Mouse (Mus musculus) cerebellum, adult 2 months (tissue): ENCODE data around the gene Trim27. TPM values are rescaled to one million over a fixed set of nuclear protein-coding genes. Genes with fewer than 3 reads are reported as not detected.

Source experiments
- DNase-seq, 2 experiments: peaks; one replicate each; pipeline ENCODE4 v3.0.0; 2021
- H3K27ac ChIP-seq: fragments of 200-500 bp; 2 replicates; pipeline ENCODE4 v1.5.1; 2012; ENCODE audit warnings: low read length, control low read depth, inconsistent platforms; ENCODE audit not compliant: insufficient read depth
- H3K27me3 ChIP-seq: fragments of 200-500 bp; 2 replicates; pipeline ENCODE4 v1.6.1; 2012; ENCODE audit warnings: inconsistent platforms, mild to moderate bottlenecking, low read length, moderate library complexity; ENCODE audit not compliant: control insufficient read depth, insufficient read depth
- H3K4me1 ChIP-seq: fragments of 200-500 bp; 2 replicates; pipeline ENCODE4 v1.6.1; 2011; ENCODE audit warnings: low read length; ENCODE audit not compliant: control insufficient read depth, insufficient read depth
- H3K4me3 ChIP-seq: fragments of 200-500 bp; replicated peaks from 2 replicates; pipeline ENCODE3; 2011; ENCODE audit warnings: mild to moderate bottlenecking, low read depth, low read length, control low read depth; ENCODE audit not compliant: insufficient read depth
- CTCF ChIP-seq: fragments of 200-500 bp; IDR thresholded peaks from 2 replicates; pipeline ENCODE4 v1.5.1; 2011; ENCODE audit warnings: low read depth, mild to moderate bottlenecking, control low read depth, low read length, moderate library complexity, borderline replicate concordance; ENCODE audit not compliant: insufficient read depth
- POLR2A ChIP-seq: fragments of 200-500 bp; IDR thresholded peaks from 2 replicates; pipeline ENCODE4 v1.6.1; 2011; ENCODE audit warnings: low read length, control low read depth, borderline replicate concordance; ENCODE audit not compliant: insufficient read depth
- WGBS: fragments of 180-500 bp; shearing (Covaris S2); methylation state at CpG from one replicate; pipeline ENCODE4 v1.1.7; 2018; 5-methylcytosine and 5-hydroxymethylcytosine counted together
- polyA plus RNA-seq: library from polyadenylated mRNA; depleted of rRNA; stranded (reverse); fragments of >200 nt; gene quantifications from 2 replicates; pipeline ENCODE4 v1.2.3, GENCODE M21; 2012; rRNA removed

Gene Trim27
- polyA plus RNA-seq, 1 experiment, result 28.9 TPM

DNA sequence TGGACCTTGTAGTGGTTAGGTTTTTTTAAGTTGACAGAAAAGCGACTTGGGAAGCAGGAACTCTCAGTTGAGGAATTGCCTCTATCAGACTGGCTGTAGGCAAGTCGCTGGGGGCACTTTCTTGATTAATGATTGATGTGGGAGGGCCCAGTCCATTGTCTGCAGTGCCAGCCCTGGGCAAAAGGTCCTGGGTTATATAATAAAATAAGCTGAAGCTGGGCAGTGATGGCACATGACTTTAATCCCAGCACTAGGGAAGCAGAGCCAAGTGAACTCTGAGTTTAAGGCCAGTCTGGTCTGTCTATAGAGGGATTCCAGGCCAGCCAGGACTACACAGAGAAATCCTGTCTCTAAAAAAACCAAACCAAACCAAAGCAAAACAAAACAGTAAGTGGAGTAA is 57.5 kb downstream of the Trim27 start:
- TF ChIP-seq CTCF, result no peak
- no peak for TF ChIP-seq POLR2A
- no peak overlapping the region for H3K27ac ChIP-seq
- H3K4me3 ChIP-seq, result no peak overlapping the region
- H3K4me1 ChIP-seq, result no peaks in the 10 kb centered on the region
- 86% methylated on average over 2 of the region's 2 CpGs for WGBS
- DNase-seq, result no peak
- H3K27me3 ChIP-seq, result no peaks in the 10 kb centered on the region

GRCm38 (mm10) chr13:21237161-21237560 is 57.9 kb downstream of the Trim27 start:
- no peak overlapping the region for H3K27ac ChIP-seq
- DNase-seq, result no peak
- TF ChIP-seq POLR2A, result no peak
- H3K27me3 ChIP-seq, result no peaks in the 10 kb centered on the region
- WGBS, result 89% methylated on average over 6 of the region's 6 CpGs
- no peak overlapping the region for H3K4me3 ChIP-seq
- no peaks in the 10 kb centered on the region for H3K4me1 ChIP-seq

DNA sequence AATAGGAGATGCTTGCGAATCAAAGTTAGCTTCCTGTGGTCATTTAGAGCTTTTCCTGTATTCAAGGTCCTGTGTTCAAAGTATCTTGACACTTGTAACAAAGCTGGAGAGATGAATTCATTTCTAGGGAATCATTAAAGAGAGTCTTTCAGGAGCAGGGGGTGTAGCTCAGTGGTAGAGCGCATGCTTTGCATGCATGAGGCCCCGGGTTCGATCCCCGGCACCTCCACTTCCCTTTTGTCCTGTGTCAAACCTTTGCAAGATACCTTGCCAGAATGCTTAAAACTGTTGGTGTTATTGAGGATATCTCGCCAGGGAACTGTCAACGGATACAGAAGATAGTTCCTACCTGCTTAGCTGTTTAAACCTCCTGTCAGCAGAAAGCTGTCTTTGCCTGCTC is 61.5 kb downstream of the Trim27 start:
- DNase-seq, result peak in 1 of 2 experiments; percentile 13
- WGBS, result 32% methylated on average over 7 of the region's 7 CpGs
- Histone ChIP-seq H3K4me1 (no peaks in the 10 kb centered on the region), H3K27ac (no peak overlapping the region), H3K4me3 (no peak overlapping the region), H3K27me3 (no peaks in the 10 kb centered on the region)
- TF ChIP-seq CTCF, result no peak
- no peak for TF ChIP-seq POLR2A

DNA sequence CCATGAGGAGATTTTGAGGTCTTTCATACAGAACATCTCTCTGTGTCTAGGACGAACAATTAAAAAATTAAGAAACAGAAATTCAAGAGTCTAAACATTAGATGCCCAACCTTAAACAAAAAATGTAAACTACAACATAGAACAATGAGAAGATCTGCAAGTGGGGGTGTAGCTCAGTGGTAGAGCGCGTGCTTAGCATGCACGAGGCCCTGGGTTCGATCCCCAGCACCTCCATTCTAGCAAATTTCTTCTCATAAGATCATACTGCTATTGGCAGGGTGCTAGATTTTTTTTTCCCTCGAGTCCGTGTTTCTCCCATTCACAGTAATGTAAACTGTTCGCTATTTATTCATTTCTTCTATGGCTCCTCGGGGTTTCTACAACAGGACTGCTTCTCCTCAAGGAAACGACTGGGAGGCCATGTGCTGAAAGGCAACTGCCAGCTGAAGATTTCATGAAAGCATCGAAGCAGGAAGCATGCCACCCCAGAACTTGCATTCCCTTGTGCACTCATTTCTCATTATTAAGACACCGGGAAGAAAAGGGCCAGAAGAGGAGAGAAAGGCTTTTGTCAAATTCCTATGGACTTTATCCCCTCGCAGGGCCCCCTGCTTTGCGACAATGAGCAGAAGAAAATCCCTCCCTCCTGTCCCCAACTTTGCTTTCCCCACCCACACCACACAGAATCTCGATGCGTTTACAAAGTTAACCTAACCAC is 63.3 kb downstream of the Trim27 start:
- TF ChIP-seq CTCF, result no peak
- TF ChIP-seq POLR2A, result no peak
- 18% methylated on average over 16 of the region's 16 CpGs for WGBS
- DNase-seq, result no peak

DNA sequence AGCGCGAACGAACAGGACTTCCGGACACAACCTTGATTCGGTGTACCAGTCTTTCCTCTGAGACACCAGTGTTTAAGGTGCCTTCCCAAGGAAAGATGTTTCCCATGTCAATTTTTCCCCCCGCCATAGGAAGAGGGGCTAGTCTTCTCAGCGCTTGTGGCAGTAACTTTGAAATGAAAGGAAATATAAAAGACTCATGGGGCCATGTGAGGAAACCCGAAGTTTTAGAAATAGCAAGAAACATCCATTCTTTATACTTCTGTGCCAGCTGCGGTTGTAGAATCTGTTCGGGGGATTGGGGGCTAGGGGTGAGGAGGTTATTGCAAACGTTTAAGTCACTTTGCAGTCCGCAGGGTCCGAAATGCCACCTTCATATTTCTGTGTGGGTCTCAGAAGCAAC is 64.0 kb downstream of the Trim27 start:
- Histone ChIP-seq H3K4me3 (no peak overlapping the region), H3K4me1 (no peaks in the 10 kb centered on the region), H3K27ac (no peak overlapping the region), H3K27me3 (no peaks in the 10 kb centered on the region)
- 31% methylated on average over 13 of the region's 13 CpGs for WGBS
- no peak for TF ChIP-seq POLR2A
- no peak for DNase-seq

More for the DNA sequence above, 63.3 kb downstream of the Trim27 start:
- Histone ChIP-seq H3K27ac (no peak overlapping the region), H3K4me3 (no peak overlapping the region), H3K4me1 (no peaks in the 10 kb centered on the region), H3K27me3 (no peaks in the 10 kb centered on the region)

DNA sequence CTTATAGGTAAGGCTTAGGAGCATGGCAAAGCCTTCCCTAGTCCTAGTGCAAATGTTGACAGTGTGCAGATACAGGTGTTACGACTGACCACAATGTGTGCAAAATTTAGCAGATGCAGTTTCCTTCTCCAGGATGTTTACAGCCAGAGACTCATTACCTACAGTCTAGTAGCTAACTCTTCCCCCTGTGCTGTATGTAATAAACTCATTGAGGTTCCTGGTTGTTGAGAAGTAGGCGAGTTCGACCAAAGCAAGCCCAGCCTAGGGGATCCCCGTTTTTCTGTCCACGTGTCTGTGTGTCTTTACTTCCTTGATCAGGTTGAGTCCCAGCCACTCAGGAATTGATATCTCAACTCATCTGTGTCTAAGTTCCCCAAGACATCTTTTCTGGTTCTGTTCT is 64.8 kb downstream of the Trim27 start:
- H3K27ac ChIP-seq, result no peak overlapping the region
- WGBS, result 92% methylated on average over 5 of the region's 5 CpGs
- DNase-seq, result no peak
- no peaks in the 10 kb centered on the region for H3K27me3 ChIP-seq
- H3K4me3 ChIP-seq, result no peak overlapping the region
- TF ChIP-seq POLR2A, result no peak
- TF ChIP-seq CTCF, result no peak
- no peaks in the 10 kb centered on the region for H3K4me1 ChIP-seq

Other genes starting within 250 kb of the Trim27 start
- not detected in 2 replicates for gene Olfr1370, start 104.5 kb upstream of the Trim27 start, polyA plus RNA-seq
- gene Olfr1369-ps1, start 68.0 kb upstream of the Trim27 start, polyA plus RNA-seq, result not detected in 2 replicates
- gene Olfr263, start 49.8 kb upstream of the Trim27 start, polyA plus RNA-seq, result not detected in 2 replicates
- not detected in 2 replicates for gene Olfr1368, start 33.6 kb upstream of the Trim27 start, polyA plus RNA-seq
- gene Gpx5, start 113.3 kb downstream of the Trim27 start, polyA plus RNA-seq, result not detected in 2 replicates
- gene Gpx6, start 132.7 kb downstream of the Trim27 start, polyA plus RNA-seq, result 0.25 and 0.33 TPM in 2 replicates
- gene Olfr1367, start 167.5 kb downstream of the Trim27 start, polyA plus RNA-seq, result not detected in 2 replicates
- 6.5 and 6.7 TPM in 2 replicates for gene Zscan12, start 183.4 kb downstream of the Trim27 start, polyA plus RNA-seq
- 45.0 and 47.4 TPM in 2 replicates for gene Zkscan3, start 223.3 kb downstream of the Trim27 start, polyA plus RNA-seq